8 mouse cellular contexts compared by ENCODE assay signal in genomic region chrX:143543186-143543793, GRCm38 (mm10). TPM values are rescaled to one million over a fixed set of nuclear protein-coding genes. Genes with fewer than 3 reads are reported as not detected.
DNase-seq lines count a peak whose midpoint lies in the region; ATAC-seq and TF ChIP-seq lines count a peak whose summit lies in the region.

No protein-coding gene starts in this region.

- no peak overlapping the region for H3K4me2 ChIP-seq in hindbrain, embryonic 12.5 days (replicated peaks)
- peak overlapping the region; percentile 45 for H3K4me2 ChIP-seq in myocyte (ENCODE audit: low read depth)

- DNase-seq in frontal cortex, postnatal 36 days (ENCODE audit: low spot score in 2 of 2), result no peak
- DNase-seq in brain, adult 2 months (ENCODE audit: low read depth, low spot score), result peak; percentile 77
- DNase-seq in thymus, postnatal 4 days, result no peak
- DNase-seq in spleen, postnatal 4 days (ENCODE audit: low spot score in 2 of 2), result no peak
- no peak for DNase-seq in spleen, adult 12 weeks (ENCODE audit: low spot score)

- H3K79me2 ChIP-seq in myocyte (ENCODE audit: control insufficient read depth, insufficient read depth), result no peaks in the 10 kb centered on the region

- H3K9me3 ChIP-seq in hindbrain, embryonic 12.5 days (replicated peaks), result no peaks in the 10 kb centered on the region

- H3K27ac ChIP-seq in hindbrain, embryonic 12.5 days, result peak overlapping the region; percentile 77

- TF ChIP-seq POLR2A in myocyte (IDR thresholded peaks at IDR 0.05; ENCODE audit: insufficient read length, low read depth), result no peak

- H3K36me3 ChIP-seq in hindbrain, embryonic 12.5 days, result no peaks in the 10 kb centered on the region
- no peaks in the 10 kb centered on the region for H3K36me3 ChIP-seq in myocyte (ENCODE audit: control insufficient read depth, insufficient read depth)

- peak; percentile 64 for ATAC-seq in frontal cortex, adult (ENCODE audit: low TSS enrichment)
- ATAC-seq in hindbrain, embryonic 12.5 days (ENCODE audit: low FRiP score), result peak; percentile 97

- no peak overlapping the region for H3K4me3 ChIP-seq in hindbrain, embryonic 12.5 days
- H3K4me3 ChIP-seq in myocyte, result no peak overlapping the region

- no peaks in the 10 kb centered on the region for H3K27me3 ChIP-seq in hindbrain, embryonic 12.5 days
- H3K27me3 ChIP-seq in myocyte (ENCODE audit: control insufficient read depth, insufficient read depth, insufficient read length), result no peaks in the 10 kb centered on the region

- WGBS in hindbrain, embryonic 12.5 days, result 49% methylated on average over 7 of the region's 7 CpGs

- H3K4me1 ChIP-seq in hindbrain, embryonic 12.5 days, result no peaks in the 10 kb centered on the region

- H3K9ac ChIP-seq in hindbrain, embryonic 12.5 days, result no peak overlapping the region

- no peak overlapping the region for H3ac ChIP-seq in myocyte (ENCODE audit: control insufficient read depth, insufficient read length)

TF ChIP-seq in myocyte, 11 proteins besides CTCF, POLR2A, EP300 and RAD21:
- TF ChIP-seq MYOD1 (IDR thresholded peaks at IDR 0.05; ENCODE audit: control insufficient read depth in 1 of 3, insufficient read length in 2 of 3, low read depth in 2 of 3) (peak; percentile 76 to 93 (median 85)), TCF12 (IDR thresholded peaks at IDR 0.05; ENCODE audit: insufficient read depth, poor library complexity, severe bottlenecking) (peak; percentile 18), REST (IDR thresholded peaks at IDR 0.05; ENCODE audit: insufficient read depth, insufficient read length) (no peak), MYOG (IDR thresholded peaks at IDR 0.05; ENCODE audit: control insufficient read depth in 1 of 3, insufficient read depth in 1 of 3, insufficient read length in 2 of 3, low read depth in 2 of 3) (peak; percentile 55 to 92 (median 88))

RNA-seq across cellular contexts. Expression of gene Pak3, which starts 24.9 kb away (rescaled TPM):
- polyA plus RNA-seq in hindbrain, embryonic 12.5 days (2016; fragmentation: Nextera tagmentation; extraction: Ambion mirVana), result 81.5 and 97.9 TPM in 2 replicates
- polyA plus RNA-seq in myocyte (2012; fragmentation: generic; extraction: Trizol), result 0.55 TPM

Comparison
In these comparisons a context has a peak if more than half of its experiments do, and no peak if none do; other contexts are left out.
1. RNA of gene Pak3, which starts 24.9 kb away (polyA plus RNA-seq): 81.5 to 97.9 TPM in hindbrain, embryonic 12.5 days; 0.55 TPM in myocyte (single experiment); every median in the first group is over 10 times any median in the second.